Mouse (Mus musculus) mouse embryonic stem cell (cell line): ENCODE data around the gene Nod1.

ENCODE experiments used
- in situ Hi-C, 2 experiments: fragments of 300-500 bp; cut with MboI; formaldehyde crosslinking; loops; 1 replicate in 1 of 2; 3 replicates in 1 of 2; pipeline ENCODE4 v1.14.3; 2019 to 2020; ENCODE audit warnings: low sequenced_read_pairs in 2 of 2, low pct_unique_long_range_greater_than_20kb in 1 of 2, mixed read lengths in 1 of 2; ENCODE audit not compliant: unreplicated experiment in 1 of 2

The Nod1 gene

DNA sequence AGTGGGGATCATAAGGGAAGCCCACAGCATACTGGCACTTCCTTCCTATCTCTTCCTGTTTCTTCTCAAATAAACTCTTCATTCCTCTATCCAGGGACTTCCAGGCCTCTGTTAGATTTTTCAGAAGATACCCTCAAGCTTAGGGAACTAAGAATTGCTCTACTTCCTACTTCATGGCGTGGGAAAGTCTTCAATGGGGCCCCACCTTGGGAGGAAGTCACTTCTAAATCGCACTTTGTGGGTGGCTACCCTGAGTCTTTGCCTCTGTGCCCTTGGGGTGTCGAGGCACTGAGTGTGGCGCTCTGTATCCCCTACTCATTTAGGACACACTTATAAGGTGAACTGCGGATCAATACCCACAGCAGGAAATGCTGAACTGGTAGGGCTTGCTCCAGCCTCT is 23.7 kb downstream of the Nod1 start:
- in situ Hi-C loops, result no loop called here

GRCm38 (mm10) chr6:54946241-54946953 is 26.0 kb downstream of the Nod1 start:
- in situ Hi-C loops, result no loop called here

DNA sequence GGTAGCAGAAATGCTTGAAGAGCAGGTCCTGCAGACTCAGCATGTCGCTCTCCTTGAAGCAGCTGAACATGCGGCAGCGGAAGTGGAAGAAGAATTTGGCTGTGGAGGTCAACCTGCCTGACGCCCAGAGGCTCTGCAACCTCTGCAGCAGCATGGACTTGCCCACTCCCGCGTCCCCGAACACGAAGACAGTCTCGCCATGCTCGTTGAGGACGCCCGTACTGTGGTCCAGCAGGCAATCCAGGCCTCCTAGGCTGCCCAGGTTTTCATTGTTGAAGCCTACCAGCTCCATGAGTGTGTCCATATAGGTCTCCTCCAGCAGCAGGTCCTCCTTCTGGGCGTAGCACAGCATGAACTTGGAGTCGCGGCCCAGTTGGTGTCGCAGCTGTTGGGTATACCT is 27.9 kb downstream of the Nod1 start:
- in situ Hi-C loops, result no loop called here

DNA sequence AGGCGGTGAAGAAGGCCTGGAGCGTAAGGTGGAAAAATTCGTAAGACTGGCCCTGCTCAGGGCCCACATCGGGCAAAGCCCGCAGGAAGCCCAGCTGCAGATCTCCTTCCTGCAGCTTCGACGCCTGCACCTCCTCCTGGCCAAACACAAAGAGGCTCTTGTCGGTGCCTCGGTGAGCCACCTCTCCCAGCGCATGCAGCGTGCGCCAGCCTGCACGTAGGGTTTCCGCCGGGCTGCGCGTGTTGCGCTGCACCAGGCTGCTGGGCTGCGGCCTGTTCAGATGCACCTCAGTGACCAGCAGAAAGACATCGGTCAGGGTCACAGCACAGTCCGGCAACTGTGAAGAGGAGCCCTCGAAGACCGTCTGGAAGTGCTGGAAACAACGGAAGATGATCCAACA is 28.7 kb downstream of the Nod1 start:
- in situ Hi-C loops, result no loop called here

GRCm38 (mm10) chr6:54943292-54943691 is 29.1 kb downstream of the Nod1 start:
- in situ Hi-C loops, result no loop called here

DNA sequence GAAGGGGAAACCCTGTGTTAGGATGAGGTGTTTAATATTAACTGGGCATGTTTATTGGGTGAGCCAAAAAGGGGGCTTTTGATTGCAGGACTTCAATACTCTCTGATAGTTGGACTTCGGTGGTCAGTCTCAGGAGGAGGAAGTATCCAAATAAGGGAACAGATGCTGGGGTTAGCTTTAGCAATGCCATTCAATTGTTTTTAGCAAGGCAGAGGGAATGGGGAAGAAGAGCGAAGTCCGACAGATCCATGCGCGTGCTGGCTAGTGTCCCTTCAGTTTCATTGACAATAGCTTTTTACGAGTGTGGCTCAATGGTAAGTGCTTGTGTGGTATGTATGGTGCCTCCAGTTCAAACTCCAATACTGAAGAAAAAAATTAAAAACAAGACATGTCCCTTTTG is 31.3 kb downstream of the Nod1 start:
- in situ Hi-C loops, result no loop called here

DNA sequence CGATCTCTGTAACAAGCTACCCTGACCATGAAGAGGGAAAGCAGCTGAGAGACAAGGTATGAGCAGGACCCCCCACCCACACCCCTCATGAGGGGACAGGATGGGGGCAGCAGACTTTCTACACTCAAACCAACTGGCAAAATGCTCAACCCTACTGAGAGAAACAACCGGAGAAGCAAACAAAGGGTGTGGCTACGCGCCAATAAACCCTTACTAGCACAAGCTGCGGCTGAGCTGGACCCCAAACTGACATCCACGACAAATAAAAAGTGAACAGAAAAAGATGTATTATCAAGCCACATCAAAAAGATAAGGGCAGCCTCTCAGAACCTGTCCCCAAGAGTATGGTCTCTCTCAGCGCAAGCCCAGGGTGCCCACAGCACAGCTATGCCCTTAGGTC is 32.3 kb downstream of the Nod1 start:
- in situ Hi-C loops, result no loop called here

DNA sequence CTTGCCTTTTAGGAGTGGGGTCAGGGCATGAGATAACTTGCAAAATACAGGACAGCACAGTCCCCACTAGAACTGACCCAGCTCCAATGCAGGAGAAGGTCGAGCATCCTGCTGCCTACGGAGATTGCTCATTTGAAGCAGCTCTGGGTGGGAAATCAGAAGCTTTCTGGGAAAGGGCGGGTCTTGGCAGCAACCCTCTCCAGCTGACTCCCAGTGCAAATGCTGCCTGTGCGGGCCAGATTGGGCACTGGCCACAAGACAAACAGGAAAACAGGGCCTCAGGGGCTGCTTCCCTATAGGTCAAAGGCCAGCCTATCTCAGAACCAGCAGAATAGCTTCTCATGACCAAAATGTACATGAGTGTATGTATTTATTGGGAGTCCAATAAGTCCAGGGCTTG is 32.8 kb downstream of the Nod1 start:
- in situ Hi-C loops, result no loop called here

DNA sequence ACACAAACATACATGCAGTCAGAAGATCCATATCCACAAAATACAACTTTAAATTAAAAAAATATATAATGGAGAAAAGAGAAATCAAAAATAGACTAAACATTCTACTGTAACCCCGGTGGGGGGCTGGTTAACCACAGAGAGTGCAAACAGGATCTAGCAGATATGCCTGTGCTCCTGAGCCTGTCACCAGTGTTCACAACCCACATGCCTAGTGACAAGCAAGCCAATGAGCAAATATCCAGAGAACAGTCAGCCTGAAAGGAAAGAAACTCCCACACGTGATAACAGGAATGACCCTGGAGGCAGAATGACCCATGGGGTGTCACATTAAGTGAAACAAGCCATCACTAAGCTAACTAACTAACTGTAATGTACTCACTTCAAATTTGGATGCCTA is 35.9 kb downstream of the Nod1 start:
- in situ Hi-C loops, result no loop called here

DNA sequence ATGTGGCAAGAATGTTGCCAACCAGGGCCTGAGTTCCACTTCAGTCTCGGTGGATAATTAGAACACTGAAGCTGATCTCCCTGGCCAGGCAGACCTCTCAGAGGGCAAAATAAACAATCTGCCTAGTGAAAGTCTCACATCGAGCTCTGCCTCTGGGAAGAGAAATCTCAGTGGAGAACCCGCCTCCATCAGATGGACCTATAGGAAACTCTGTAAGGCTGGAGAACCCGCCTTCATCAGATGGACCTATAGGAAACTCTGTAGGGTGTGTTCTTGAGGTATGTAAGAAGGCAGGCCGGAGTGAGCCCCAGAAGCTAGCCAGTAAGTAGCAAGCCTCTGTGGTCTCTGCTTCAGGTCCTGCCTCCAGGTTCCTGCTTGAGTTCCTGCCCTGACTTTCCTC is 37.5 kb downstream of the Nod1 start:
- in situ Hi-C loops, result no loop called here

GRCm38 (mm10) chr6:54934313-54934712 is 38.1 kb downstream of the Nod1 start:
- in situ Hi-C loops, result no loop called here

- in situ Hi-C loops, result no loop called here
Observed at GRCm38 (mm10) chr6:54933866-54934265, 38.5 kb downstream of the Nod1 start.

DNA sequence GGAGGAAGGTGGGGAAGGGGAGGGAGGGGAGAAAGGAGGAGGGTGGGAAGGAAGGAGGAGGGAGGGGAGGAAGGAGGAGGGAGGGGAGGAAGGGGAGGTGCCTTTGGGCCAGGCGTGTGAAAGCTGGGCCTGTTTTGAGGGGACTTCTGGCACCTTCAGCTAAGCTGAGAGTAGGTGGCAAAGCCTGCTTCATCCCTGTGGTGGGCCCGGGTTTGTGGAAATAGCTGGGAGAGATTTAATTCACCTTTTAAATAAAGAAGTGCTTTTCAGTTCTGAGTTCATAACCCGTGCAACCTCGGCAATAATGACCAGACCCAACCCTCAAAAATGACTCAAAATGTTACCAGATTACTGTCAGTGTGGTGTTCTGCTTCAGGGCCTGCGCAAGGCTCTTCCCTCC is 39.2 kb downstream of the Nod1 start:
- in situ Hi-C loops, result no loop called here

DNA sequence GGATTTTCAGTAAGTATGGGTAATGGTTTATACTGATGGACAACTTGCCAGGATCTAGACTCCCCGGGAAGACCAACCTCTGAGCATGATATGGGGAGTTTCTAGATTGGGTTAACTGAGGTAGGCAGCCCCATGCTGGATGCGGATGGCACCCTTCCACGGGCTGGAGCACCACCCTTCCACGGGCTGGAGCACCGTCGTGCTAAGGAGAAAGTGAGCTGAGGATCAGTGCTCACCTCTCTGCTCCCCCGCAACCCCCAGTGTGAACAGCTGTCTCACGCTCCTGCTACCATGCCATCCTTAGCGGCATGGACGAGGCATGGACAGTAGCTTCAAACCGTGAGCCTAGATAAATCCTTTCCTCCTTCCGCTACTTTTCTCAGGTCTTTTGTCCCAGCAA is 39.9 kb downstream of the Nod1 start:
- in situ Hi-C loops, result no loop called here

DNA sequence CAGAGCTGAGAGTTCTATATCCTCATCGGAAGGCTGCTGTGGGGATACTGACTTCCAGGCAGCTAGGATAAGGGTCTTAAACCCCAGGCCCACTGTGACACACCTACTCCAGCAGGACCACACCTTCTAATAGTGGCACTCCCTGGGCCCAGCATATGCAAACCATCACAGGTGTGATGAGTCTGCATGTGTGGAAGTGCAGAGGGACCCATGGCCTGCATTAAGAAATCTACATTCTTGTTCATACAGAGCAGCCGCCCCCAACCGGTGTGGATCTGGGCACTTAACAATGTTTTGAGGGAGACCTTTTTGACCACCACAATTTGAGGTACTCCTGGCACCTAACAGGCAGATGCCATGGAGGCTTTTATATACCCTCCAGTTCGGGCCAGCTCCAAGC is 40.8 kb downstream of the Nod1 start:
- in situ Hi-C loops, result no loop called here

GRCm38 (mm10) chr6:54927946-54928345 is 44.5 kb downstream of the Nod1 start:
- in situ Hi-C loops, result no loop called here

DNA sequence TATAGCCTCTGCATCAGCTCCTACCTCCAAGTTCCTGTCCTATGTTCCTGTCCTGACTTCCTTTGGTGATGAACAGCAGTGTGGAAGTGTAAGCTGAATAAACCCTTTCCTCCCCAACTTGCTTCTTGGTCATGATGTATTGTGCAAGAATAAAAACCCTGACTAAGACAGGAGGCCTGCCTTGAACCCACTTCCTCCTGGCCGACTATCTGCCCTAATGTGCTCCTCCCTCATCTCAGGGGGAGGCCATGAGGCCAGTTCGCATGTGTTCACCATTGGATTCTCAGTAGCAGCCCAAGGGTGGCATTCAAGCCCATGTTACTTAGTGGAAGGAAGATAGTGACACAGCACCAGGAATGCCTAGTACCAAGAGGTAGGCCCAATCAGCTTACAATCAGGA is 45.5 kb downstream of the Nod1 start:
- in situ Hi-C loops, result no loop called here

DNA sequence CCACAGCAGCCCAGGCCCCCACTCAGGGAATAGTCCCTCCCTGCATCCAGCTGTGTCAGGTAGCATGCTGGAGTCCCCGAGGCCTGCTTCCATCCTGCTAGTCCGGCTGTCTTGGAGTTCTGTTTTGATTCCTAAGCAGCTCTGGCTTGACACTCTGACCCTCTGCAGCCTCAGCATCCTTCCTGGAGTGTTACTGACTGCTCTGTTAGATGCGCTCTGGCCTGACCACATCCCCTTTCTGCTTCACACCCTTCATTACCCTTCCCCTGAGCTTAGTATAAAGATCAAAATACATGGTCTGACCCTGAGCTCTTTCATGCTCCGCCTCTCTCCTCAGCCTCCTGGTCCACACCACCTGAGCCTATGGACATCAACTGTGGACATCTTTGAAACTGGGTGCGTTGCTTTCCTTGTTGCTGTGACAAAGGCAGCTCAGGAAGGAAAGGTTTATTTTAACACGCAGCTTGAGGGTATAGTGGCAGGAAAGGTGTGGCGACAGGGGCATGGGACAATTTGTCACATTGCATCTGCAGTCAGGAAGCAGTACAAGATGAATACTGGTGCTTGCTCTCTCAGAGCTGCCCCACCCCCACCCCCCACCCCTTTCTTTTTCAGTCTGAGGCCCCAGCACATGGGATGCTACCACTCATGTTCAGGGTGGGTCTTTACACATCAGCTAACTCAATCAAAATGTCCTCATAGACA is 46.5 kb downstream of the Nod1 start:
- in situ Hi-C loops, result no loop called here

GRCm38 (mm10) chr6:54924538-54924937 is 47.9 kb downstream of the Nod1 start:
- in situ Hi-C loops, result loop anchor here in 1 of 2 experiments (5.0 kb wide), 1 partner anchor 243 kb away; no protein-coding TSS in a partner anchor

GRCm38 (mm10) chr6:54918521-54918920 is 53.9 kb downstream of the Nod1 start:
- in situ Hi-C loops, result loop anchor here in 1 of 2 experiments (10.0 kb wide), 2 partner anchors 96 to 214 kb away; no protein-coding TSS in a partner anchor
